Mouse (Mus musculus): ENCODE data around the gene Gm21974. TPM values are rescaled to one million over a fixed set of nuclear protein-coding genes. Genes with fewer than 3 reads are reported as not detected.

Gm21974 gene
- not detected for polyA plus RNA-seq (2014; fragmentation: Illumina TruSeq; extraction: RNeasy Lipid Tissue Mini Kit (QIAGEN cat#74804); ENCODE audit: low read depth, low replicate concordance)

DNA sequence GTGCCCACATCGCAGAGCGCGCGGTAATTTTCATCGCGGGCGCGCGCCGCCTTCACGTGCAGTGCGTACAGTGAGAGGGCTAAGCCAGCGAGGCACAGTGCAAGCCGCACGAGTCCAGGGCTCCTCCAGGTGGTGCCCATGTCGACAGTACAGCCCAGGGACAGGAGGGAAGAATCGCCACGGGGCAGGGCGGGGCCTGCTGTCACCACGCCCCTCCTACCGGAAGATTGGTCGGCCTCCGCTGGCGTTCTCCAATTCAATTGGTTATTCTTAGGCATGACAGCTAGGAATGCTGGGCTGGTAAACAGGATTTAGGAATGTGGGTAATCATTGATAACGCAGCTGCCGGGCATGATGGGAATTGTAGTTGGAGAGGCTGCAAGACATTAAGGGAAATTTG is at the start of gene Gm21974, which contains the start of gene Vkorc1:
TSS of gene Gm21974 (minus strand) at position 13 of the 400 bp plus-strand sequence.
TSS of gene Vkorc1 (minus strand) at position 176 of the 400 bp plus-strand sequence.

DNA sequence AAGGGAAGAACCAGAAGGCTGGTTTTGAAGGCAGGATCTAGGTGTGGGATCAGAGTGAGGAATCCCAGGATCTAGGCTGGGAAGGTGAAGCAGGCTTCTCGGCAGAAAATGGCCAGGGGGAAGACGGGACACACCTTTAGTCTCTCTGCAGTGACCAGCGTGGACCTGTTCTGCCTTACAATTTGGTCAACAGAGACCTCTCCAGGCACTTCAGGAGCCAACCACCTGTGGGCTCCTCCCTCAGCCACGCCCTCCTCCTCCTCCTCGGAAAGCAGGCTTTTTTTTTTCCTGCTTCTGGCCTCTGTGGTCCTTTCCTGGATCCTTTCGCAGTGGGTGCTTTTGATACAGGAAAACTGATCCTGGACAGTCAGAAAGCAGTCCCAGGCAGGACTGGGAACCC is 34.7 kb upstream of the Gm21974 start, which contains the start of gene Prss8:
TSS of gene Prss8 (minus strand) at position 182 of the 400 bp plus-strand sequence.

DNA sequence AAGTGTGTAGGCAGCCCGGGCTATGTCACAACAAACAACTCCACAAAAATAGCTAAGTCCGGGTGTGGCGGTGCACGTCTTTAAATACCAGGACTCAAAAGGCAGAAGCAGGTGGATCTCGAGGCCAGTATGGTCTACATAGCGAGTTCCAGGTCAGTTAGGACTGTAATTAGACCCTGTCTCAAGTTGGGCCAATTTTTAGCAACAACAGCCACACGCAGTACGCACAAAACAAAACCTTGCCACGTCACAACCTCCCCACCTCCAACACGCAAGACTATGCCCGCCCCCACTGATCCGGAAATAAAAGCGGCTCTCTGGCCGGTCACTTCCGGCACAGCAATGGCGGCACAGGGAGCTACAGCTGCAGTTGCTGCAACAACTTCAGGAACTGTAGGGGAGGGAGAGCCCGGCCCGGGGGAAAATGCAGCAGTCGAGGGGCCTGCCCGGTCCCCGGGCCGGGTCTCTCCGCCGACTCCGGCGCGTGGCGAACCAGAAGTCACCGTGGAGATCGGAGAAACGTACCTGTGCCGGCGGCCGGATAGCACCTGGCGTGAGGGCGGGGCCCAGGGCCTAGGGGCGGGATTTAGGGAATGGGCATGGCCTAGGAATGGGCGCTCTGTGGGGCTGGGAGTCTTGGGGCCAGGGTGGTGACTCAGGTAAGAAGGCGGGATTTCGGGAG is 17.1 kb upstream of the Gm21974 start, which contains the start of gene Kat8:
TSS of gene Kat8 (plus strand) at position 327 of the 682 bp plus-strand sequence.

DNA sequence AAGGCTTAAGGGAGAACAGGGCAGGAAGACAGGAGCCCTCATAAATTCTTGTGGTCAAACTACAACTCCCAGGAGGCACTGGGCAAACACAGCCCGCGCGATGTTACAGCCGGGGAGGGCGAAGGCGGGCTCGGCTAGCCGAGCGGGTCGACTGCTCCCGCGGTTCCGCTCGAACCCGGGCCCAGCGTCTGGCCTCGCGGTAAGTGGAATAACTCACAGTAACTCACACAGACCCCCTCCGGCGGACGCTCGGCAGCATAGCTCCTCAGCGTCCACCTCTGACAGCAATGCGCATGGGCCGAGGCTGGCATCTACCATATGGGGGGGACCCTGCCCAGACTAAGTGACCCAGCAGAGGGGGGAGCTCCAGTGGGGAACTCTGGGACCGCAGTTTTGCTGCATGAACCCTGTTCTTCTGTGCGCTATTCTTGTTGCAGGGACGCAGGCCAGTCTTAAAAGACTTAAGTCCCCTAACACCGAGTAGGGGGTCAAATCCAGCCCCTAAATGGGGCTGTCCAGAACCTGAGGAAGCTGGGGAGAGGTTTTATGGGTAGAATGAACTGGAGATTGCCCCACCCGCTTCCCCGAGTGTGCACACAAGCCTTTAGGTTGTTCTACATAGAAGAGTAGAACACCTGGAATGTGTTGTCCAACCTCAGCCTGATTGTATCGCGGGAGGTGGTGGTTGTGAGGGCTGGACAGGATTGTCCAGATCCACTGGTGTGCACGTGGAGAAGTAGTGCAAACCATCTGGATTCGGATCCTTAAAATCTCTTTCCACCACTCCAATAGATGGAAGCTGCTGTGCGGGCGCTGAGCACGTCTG is 8.9 kb upstream of the Gm21974 start, which contains the start of gene Bckdk:
TSS of gene Bckdk (plus strand) at position 112 of the 826 bp plus-strand sequence.

DNA sequence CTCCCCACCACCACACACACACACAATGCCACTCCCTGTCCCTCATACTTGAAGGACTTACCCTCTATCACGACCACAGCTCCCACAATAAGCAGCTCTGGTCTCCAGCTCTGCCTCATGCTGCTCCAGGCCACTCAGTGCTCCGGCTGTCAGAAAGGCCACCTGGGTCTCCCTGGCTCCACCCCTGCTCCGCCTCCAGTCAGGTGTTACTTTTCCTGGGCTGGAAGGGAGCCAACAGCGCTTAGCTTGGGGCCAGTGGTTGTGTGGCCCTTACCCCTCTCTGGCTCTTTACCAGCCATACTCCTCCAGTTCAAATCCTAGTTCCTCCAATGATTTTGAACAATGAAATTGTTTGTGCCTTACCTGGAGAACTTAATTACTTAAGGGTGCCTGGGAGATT is 4.5 kb downstream of the Gm21974 start, which contains the start of gene Prss53:
TSS of gene Prss53 (minus strand) at position 173 of the 400 bp plus-strand sequence.

DNA sequence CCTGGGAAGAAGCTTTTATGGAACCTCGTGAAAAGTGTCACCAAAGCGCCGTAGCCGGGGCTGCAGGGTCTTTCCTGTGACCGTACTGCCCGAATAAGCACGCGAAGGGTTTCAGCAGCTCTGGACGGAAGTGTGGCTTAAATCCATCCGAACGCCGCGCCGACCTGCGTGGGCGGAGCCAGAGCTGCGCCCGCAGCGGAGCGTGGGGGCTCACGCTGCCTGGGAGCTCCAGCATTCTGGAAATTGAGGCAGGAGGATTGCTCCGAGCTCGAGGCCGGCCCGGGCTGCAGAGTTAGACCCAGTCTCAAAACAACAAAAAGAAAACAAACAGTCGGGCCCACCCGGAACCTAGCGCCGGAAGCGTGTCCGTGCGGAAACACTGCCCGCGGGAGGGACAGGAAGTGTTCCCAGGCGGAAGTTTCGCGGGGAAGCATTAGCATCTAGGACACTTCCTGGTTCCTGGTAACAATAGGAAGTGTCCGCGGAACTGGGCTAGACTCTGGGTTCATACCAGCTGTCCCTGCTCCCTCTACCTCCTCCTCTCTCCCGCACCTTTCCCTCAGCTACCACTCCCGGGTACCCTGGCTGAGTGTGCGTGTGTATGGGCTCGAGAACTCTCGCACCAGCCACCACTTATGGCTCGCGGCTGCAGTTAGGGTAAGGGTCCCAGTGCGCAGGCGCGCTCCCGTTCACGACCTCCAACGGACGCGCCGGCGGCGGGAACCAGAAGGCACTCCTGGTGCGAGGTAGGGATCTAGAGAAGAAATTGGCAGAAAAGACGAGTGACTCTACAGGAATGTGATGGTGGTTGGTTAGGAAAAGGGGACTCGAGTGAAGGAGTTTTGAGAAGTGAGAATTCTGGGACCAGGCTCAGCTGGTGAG is 18.5 kb downstream of the Gm21974 start, which contains the start of gene Zfp668:
TSS of gene Zfp668 (minus strand) at position 362 of the 882 bp plus-strand sequence.

DNA sequence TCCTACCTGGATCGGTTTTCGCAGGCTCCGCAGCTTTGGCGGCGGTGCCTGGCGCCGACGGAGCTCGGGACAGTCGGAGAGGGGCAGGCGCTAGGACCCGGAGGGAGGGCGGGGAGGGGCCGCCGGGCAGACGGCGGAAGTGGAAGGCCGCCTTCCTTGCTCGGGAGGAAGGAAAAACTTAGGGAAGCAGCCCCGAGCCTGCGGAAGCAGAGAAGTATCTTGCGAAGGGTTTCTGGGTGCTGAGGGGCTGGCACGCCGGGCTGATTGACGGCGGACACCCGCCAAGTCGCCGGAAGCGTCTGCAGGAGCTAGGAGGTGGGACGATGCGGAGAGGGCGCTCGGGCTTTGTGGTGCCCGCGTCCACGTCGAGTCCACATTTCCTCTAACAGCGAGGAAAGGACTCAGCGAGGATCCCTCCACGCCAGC is 19.2 kb downstream of the Gm21974 start, which contains the start of gene Zfp646:
TSS of gene Zfp646 (plus strand) at position 181 of the 426 bp plus-strand sequence.

Other genes with a start within 250 kb of the Gm21974 start
- 0.26 TPM for gene Bcl7c, start 186.5 kb downstream of the Gm21974 start, polyA plus RNA-seq (2014; fragmentation: Illumina TruSeq; extraction: RNeasy Lipid Tissue Mini Kit (QIAGEN cat#74804); ENCODE audit: low read depth, low replicate concordance)
- 5.0 TPM for gene Ctf1, start 182.7 kb downstream of the Gm21974 start, polyA plus RNA-seq (2014; fragmentation: Illumina TruSeq; extraction: RNeasy Lipid Tissue Mini Kit (QIAGEN cat#74804); ENCODE audit: low read depth, low replicate concordance)
- gene Ctf2, start 163.3 kb downstream of the Gm21974 start, polyA plus RNA-seq (2014; fragmentation: Illumina TruSeq; extraction: RNeasy Lipid Tissue Mini Kit (QIAGEN cat#74804); ENCODE audit: low read depth, low replicate concordance), result not detected
- gene Fbxl19, start 150.9 kb downstream of the Gm21974 start, polyA plus RNA-seq (2014; fragmentation: Illumina TruSeq; extraction: RNeasy Lipid Tissue Mini Kit (QIAGEN cat#74804); ENCODE audit: low read depth, low replicate concordance), result 0.21 TPM
- gene Orai3, start 125.6 kb downstream of the Gm21974 start, polyA plus RNA-seq (2014; fragmentation: Illumina TruSeq; extraction: RNeasy Lipid Tissue Mini Kit (QIAGEN cat#74804); ENCODE audit: low read depth, low replicate concordance), result 4.0 TPM
- gene Setd1a, start 118.8 kb downstream of the Gm21974 start, polyA plus RNA-seq (2014; fragmentation: Illumina TruSeq; extraction: RNeasy Lipid Tissue Mini Kit (QIAGEN cat#74804); ENCODE audit: low read depth, low replicate concordance), result 1.6 TPM
- gene Gm49388, start 109.8 kb downstream of the Gm21974 start, polyA plus RNA-seq (2014; fragmentation: Illumina TruSeq; extraction: RNeasy Lipid Tissue Mini Kit (QIAGEN cat#74804); ENCODE audit: low read depth, low replicate concordance), result not detected
- gene Hsd3b7, start 94.8 kb downstream of the Gm21974 start, polyA plus RNA-seq (2014; fragmentation: Illumina TruSeq; extraction: RNeasy Lipid Tissue Mini Kit (QIAGEN cat#74804); ENCODE audit: low read depth, low replicate concordance), result 305 TPM
- gene Stx4a, start 71.2 kb downstream of the Gm21974 start, polyA plus RNA-seq (2014; fragmentation: Illumina TruSeq; extraction: RNeasy Lipid Tissue Mini Kit (QIAGEN cat#74804); ENCODE audit: low read depth, low replicate concordance), result 12.3 TPM
- gene Stx1b, start 70.9 kb downstream of the Gm21974 start, polyA plus RNA-seq (2014; fragmentation: Illumina TruSeq; extraction: RNeasy Lipid Tissue Mini Kit (QIAGEN cat#74804); ENCODE audit: low read depth, low replicate concordance), result 3.2 TPM
- gene Zfp646, start 19.2 kb downstream of the Gm21974 start, polyA plus RNA-seq (2014; fragmentation: Illumina TruSeq; extraction: RNeasy Lipid Tissue Mini Kit (QIAGEN cat#74804); ENCODE audit: low read depth, low replicate concordance), result 1.8 TPM
- 0.21 TPM for gene Zfp668, start 18.6 kb downstream of the Gm21974 start, polyA plus RNA-seq (2014; fragmentation: Illumina TruSeq; extraction: RNeasy Lipid Tissue Mini Kit (QIAGEN cat#74804); ENCODE audit: low read depth, low replicate concordance)
- 0.24 TPM for gene Prss53, start 4.5 kb downstream of the Gm21974 start, polyA plus RNA-seq (2014; fragmentation: Illumina TruSeq; extraction: RNeasy Lipid Tissue Mini Kit (QIAGEN cat#74804); ENCODE audit: low read depth, low replicate concordance)
- 252 TPM for gene Vkorc1, start 163 bp upstream of the Gm21974 start, polyA plus RNA-seq (2014; fragmentation: Illumina TruSeq; extraction: RNeasy Lipid Tissue Mini Kit (QIAGEN cat#74804); ENCODE audit: low read depth, low replicate concordance)
- 1.1 TPM for gene Bckdk, start 8.6 kb upstream of the Gm21974 start, polyA plus RNA-seq (2014; fragmentation: Illumina TruSeq; extraction: RNeasy Lipid Tissue Mini Kit (QIAGEN cat#74804); ENCODE audit: low read depth, low replicate concordance)
- 8.6 TPM for gene Kat8, start 17.1 kb upstream of the Gm21974 start, polyA plus RNA-seq (2014; fragmentation: Illumina TruSeq; extraction: RNeasy Lipid Tissue Mini Kit (QIAGEN cat#74804); ENCODE audit: low read depth, low replicate concordance)
- gene Prss8, start 34.6 kb upstream of the Gm21974 start, polyA plus RNA-seq (2014; fragmentation: Illumina TruSeq; extraction: RNeasy Lipid Tissue Mini Kit (QIAGEN cat#74804); ENCODE audit: low read depth, low replicate concordance), result not detected
- gene Prss36, start 51.3 kb upstream of the Gm21974 start, polyA plus RNA-seq (2014; fragmentation: Illumina TruSeq; extraction: RNeasy Lipid Tissue Mini Kit (QIAGEN cat#74804); ENCODE audit: low read depth, low replicate concordance), result 0.37 TPM
- 200 TPM for gene Fus, start 72.0 kb upstream of the Gm21974 start, polyA plus RNA-seq (2014; fragmentation: Illumina TruSeq; extraction: RNeasy Lipid Tissue Mini Kit (QIAGEN cat#74804); ENCODE audit: low read depth, low replicate concordance)
- 0.61 TPM for gene Pycard, start 98.4 kb upstream of the Gm21974 start, polyA plus RNA-seq (2014; fragmentation: Illumina TruSeq; extraction: RNeasy Lipid Tissue Mini Kit (QIAGEN cat#74804); ENCODE audit: low read depth, low replicate concordance)
- not detected for gene Trim72, start 108.5 kb upstream of the Gm21974 start, polyA plus RNA-seq (2014; fragmentation: Illumina TruSeq; extraction: RNeasy Lipid Tissue Mini Kit (QIAGEN cat#74804); ENCODE audit: low read depth, low replicate concordance)
- gene Itgam, start 167.2 kb upstream of the Gm21974 start, polyA plus RNA-seq (2014; fragmentation: Illumina TruSeq; extraction: RNeasy Lipid Tissue Mini Kit (QIAGEN cat#74804); ENCODE audit: low read depth, low replicate concordance), result 0.42 TPM
- not detected for gene Gm49368, start 167.2 kb upstream of the Gm21974 start, polyA plus RNA-seq (2014; fragmentation: Illumina TruSeq; extraction: RNeasy Lipid Tissue Mini Kit (QIAGEN cat#74804); ENCODE audit: low read depth, low replicate concordance)
- 0.29 TPM for gene Itgax, start 234.1 kb upstream of the Gm21974 start, polyA plus RNA-seq (2014; fragmentation: Illumina TruSeq; extraction: RNeasy Lipid Tissue Mini Kit (QIAGEN cat#74804); ENCODE audit: low read depth, low replicate concordance)